ENCODE assay signal across 8 mouse cellular contexts in the genomic region with DNA sequence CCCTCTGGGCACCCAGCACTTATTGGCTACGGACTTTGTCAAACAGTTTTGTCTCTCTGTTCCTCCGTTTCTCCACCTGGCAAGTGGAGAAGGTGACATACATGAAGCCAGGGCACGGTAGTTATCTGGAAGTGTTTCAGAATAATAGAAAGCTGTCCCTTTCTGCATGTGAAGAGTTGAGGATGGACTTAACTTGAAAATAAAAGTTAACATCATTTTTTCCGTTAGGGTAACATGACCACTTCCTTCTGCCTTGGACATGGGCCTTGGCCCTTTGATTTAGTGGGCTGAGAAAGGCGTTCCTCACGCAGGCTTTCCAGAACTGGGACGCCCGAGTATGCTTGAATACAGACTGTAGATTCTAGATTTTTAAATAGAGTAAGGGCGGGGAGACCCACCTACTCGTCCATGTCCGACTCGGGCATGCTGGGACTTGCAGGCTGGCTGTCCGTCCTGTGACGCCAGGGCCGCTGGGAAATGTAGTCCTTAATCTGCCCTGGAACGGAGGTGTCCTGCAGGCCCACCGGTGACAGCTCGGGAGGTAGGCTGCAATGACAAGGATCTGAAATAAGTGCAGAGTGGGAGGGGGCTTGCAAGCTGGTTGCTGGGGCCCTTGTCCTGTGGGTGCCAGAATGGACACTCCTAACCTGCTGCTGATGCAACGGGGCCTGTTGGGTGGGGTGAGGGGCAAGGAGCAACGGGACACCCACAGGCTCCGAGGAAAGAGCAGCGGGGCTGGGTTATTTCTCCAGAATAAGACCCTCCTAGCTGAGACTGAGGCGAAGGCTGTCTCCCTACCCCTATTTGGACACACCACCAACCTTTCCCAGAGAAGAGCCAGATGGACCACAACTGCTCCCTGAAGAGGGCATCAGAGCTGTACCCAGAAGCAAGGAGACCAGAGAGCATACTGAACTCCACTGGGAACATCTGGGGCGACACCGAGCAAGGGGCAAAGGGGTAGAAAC. TPM values are rescaled to one million over a fixed set of nuclear protein-coding genes. Genes with fewer than 3 reads are reported as not detected.
DNase-seq lines count a peak whose midpoint lies in the region; ATAC-seq and TF ChIP-seq lines count a peak whose summit lies in the region.

A gene (plus strand): TSS at position 475 of the 968 bp plus-strand sequence.

- H3K4me1 ChIP-seq in hindbrain, embryonic 16.5 days (ENCODE audit: control insufficient read depth, insufficient read depth, low read depth, low read length) = peaks cover 14% of the 10 kb centered on the region

- 0 out of 2 replicates have a peak, but pooled peaks cover 2% of the 10 kb centered on the region for H3K36me3 ChIP-seq in hindbrain, embryonic 16.5 days (ENCODE audit: control insufficient read depth, insufficient read depth, low read length)

- 16% methylated on average over 25 of the region's 25 CpGs for WGBS in hindbrain, embryonic 16.5 days

- H3K27me3 ChIP-seq in hindbrain, embryonic 16.5 days (replicated peaks; ENCODE audit: control insufficient read depth, insufficient read depth, low read length) = no peaks in the 10 kb centered on the region

- peak within 1 kb of the TSS; percentile 83 for H3K4me2 ChIP-seq in hindbrain, embryonic 16.5 days (ENCODE audit: low read length)

- H3K9ac ChIP-seq in hindbrain, embryonic 16.5 days (ENCODE audit: low read depth, low read length) = peak within 1 kb of the TSS; percentile 83

- ATAC-seq in activated CD4-positive, CD25-positive, alpha-beta regulatory T cell, adult 4 months = peak; percentile 59
- ATAC-seq in common myeloid progenitor, adult 5-6 weeks (replicated peaks; ENCODE audit: low read depth, poor library complexity, severe bottlenecking) = peak; percentile 92
- ATAC-seq in hindbrain, embryonic 16.5 days = peak; percentile 92

- intact Hi-C loops in gastrocnemius, adult 2 months (cut with DNase I) = no loop called here

- peak; percentile 89 for DNase-seq in gastrocnemius, adult 2 months
- peak; percentile 71 for DNase-seq in left cerebral cortex, adult 11 months (ENCODE audit: low spot score)
- DNase-seq in lung, postnatal 36 days = peak; percentile 92
- peak; percentile 85 for DNase-seq in retina, postnatal 1 day
- peak; percentile 79 for DNase-seq in thymus, postnatal 4 days

- no peaks in the 10 kb centered on the region for H3K9me3 ChIP-seq in hindbrain, embryonic 16.5 days (ENCODE audit: control insufficient read depth, low read length)

- H3K27ac ChIP-seq in gastrocnemius, adult 2 months = peak within 1 kb of the TSS; percentile 88
- peak within 1 kb of the TSS; percentile 35; the same call in 1 of the 2 replicates for H3K27ac ChIP-seq in hindbrain, embryonic 16.5 days (ENCODE audit: low read depth, low read length)

- peak within 1 kb of the TSS; percentile 95 for H3K4me3 ChIP-seq in gastrocnemius, adult 2 months
- H3K4me3 ChIP-seq in hindbrain, embryonic 16.5 days (ENCODE audit: low read length) = peak within 1 kb of the TSS; percentile 67

- TF ChIP-seq CTCF in gastrocnemius, adult 2 months (IDR thresholded peaks at IDR 0.05) = peak; percentile 24; the same call in 1 of the 2 replicates

RNA-seq across cellular contexts. Expression of the gene that starts here (rescaled TPM):
- polyA plus RNA-seq in activated CD4-positive, CD25-positive, alpha-beta regulatory T cell, adult 4 months (2017; shearing (Covaris generic)) = 10 to 100 TPM; 80.2 to 94.1 TPM
- total RNA-seq in common myeloid progenitor, adult 5-6 weeks (2017) = 32.2 and 50.2 TPM in 2 replicates
- total RNA-seq in gastrocnemius, adult 2 months (2021) = 10 to 100 TPM in 1 of 2 experiments, 1 to 10 TPM in 1; 8.9 to 10.6 TPM
- polyA plus RNA-seq in hindbrain, embryonic 16.5 days (2015; fragmentation: Nextera tagmentation; extraction: Ambion mirVana) = 18.4 and 23.7 TPM in 2 replicates

Comparison
In these comparisons a context has a peak if more than half of its experiments do, and no peak if none do; other contexts are left out.
1. Peak in every context shown above with its lines: DNase-seq, ATAC-seq, H3K4me3 ChIP-seq and H3K27ac ChIP-seq.